Mouse (Mus musculus) heart, embryonic 16.5 days (tissue): ENCODE results near the gene Pcyox1. TPM values are rescaled to one million over a fixed set of nuclear protein-coding genes. Genes with fewer than 3 reads are reported as not detected.

ENCODE experiments used
- ATAC-seq: fragments of 200-750 bp; cut with Nextera tagmentation; replicated peaks from 2 replicates; pipeline ENCODE4 v1.8.0; 2017; ENCODE audit warnings: moderate number of reproducible peaks; ENCODE audit not compliant: insufficient read depth, low FRiP score; ENCODE audit errors: extremely low read depth
- H3K27ac ChIP-seq: fragments of 300-500 bp; sonication (generic); 2 replicates; pipeline ENCODE4 v1.5.1; 2014; ENCODE audit warnings: mild to moderate bottlenecking, low read length, control low read depth, moderate library complexity
- H3K27me3 ChIP-seq: fragments of 300-500 bp; sonication (generic); 2 replicates; pipeline ENCODE4 v1.6.1; 2014; ENCODE audit warnings: low read length, mixed read lengths; ENCODE audit not compliant: control insufficient read depth, insufficient read depth
- H3K36me3 ChIP-seq: fragments of 300-500 bp; sonication (generic); 2 replicates; pipeline ENCODE4 v1.6.1; 2014; ENCODE audit not compliant: control insufficient read depth, insufficient read depth
- H3K4me1 ChIP-seq: fragments of 300-500 bp; sonication (generic); 2 replicates; pipeline ENCODE4 v1.6.1; 2014; ENCODE audit warnings: low read length, mixed read lengths; ENCODE audit not compliant: control insufficient read depth, insufficient read depth
- H3K4me2 ChIP-seq: fragments of 300-500 bp; sonication (generic); 2 replicates; pipeline ENCODE4 v1.6.1; 2014; ENCODE audit warnings: low read depth, mild to moderate bottlenecking, control low read depth, low read length
- H3K4me3 ChIP-seq: fragments of 300-500 bp; sonication (generic); 2 replicates; pipeline ENCODE4 v1.5.1; 2014; ENCODE audit warnings: mild to moderate bottlenecking, control low read depth, low read length
- H3K9ac ChIP-seq: fragments of 300-500 bp; sonication (generic); 2 replicates; pipeline ENCODE4 v1.6.1; 2014; ENCODE audit warnings: low read length, control low read depth
- H3K9me3 ChIP-seq: fragments of 300-500 bp; sonication (generic); replicated peaks from 2 replicates; pipeline ENCODE4 v1.6.1; 2016; ENCODE audit warnings: low read length; ENCODE audit not compliant: control insufficient read depth
- WGBS: fragments of 180-500 bp; shearing (Covaris S2); extraction: QIAGEN DNeasy Blood & Tissue Kit; methylation state at CpG from one replicate; pipeline ENCODE4 v1.1.7; 2014; 5-methylcytosine and 5-hydroxymethylcytosine counted together
- polyA plus RNA-seq: library from polyadenylated mRNA; unstranded; fragments of >200 nt; fragmentation: Nextera tagmentation; extraction: Ambion mirVana; gene quantifications from 2 replicates; pipeline ENCODE4 v1.2.1, GENCODE M21; 2015

The Pcyox1 gene
- polyA plus RNA-seq = 55.5 and 56.6 TPM in 2 replicates

- Histone ChIP-seq H3K27me3 (no peaks in the 10 kb centered on the region), H3K4me1 (peaks cover 27% of the 10 kb centered on the region), H3K4me2 (peak within 1 kb of the TSS; percentile 88), H3K9ac (peak within 1 kb of the TSS; percentile 81), H3K36me3 (peaks cover 8% of the 10 kb centered on the region), H3K9me3 (no peaks in the 10 kb centered on the region), H3K27ac (peak within 1 kb of the TSS; percentile 84), H3K4me3 (peak within 1 kb of the TSS; percentile 81)
- under 1% methylated on average over 51 of the region's 51 CpGs for WGBS
- peak; percentile 97 for ATAC-seq
Measured at GRCm38 (mm10) chr6:86396581-86397256, at the start of gene Pcyox1. TSS of gene Pcyox1 (minus strand) at chr6:86397154.

DNA sequence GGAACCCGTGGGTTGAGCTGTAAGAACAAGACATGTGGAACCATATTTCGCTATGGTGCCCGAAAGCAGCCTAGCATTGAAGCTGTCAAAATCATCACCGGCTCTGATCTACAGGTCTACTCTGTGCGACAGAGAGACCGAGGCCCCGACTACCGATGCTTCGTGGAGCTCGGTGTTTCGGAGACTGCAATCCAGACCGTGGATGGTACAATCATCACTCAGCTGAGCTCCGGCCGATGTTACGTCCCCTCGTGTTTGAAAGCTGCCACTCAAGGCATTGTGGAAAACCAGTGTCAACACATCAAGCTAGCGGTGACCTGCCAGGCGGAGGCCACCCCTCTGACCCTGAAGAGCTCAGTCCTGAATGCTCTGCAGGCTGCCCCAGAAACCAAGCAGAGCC is 48.6 kb upstream of the Pcyox1 start:
- no peak overlapping the region for H3K4me3 ChIP-seq
- no peaks in the 10 kb centered on the region for H3K27me3 ChIP-seq
- no peak overlapping the region for H3K27ac ChIP-seq
- 89% methylated on average over 18 of the region's 18 CpGs for WGBS
- no peak for ATAC-seq
- H3K9me3 ChIP-seq = no peaks in the 10 kb centered on the region
- H3K9ac ChIP-seq = no peak overlapping the region
- no peaks in the 10 kb centered on the region for H3K4me1 ChIP-seq
- H3K36me3 ChIP-seq = peaks cover 34% of the 10 kb centered on the region
- no peak overlapping the region for H3K4me2 ChIP-seq

GRCm38 (mm10) chr6:86441571-86441970 is 44.6 kb upstream of the Pcyox1 start:
- H3K4me2 ChIP-seq = no peak overlapping the region
- WGBS = 92% methylated on average over 10 of the region's 10 CpGs
- ATAC-seq = no peak
- H3K27me3 ChIP-seq = no peaks in the 10 kb centered on the region
- H3K4me3 ChIP-seq = no peak overlapping the region
- peaks cover 26% of the 10 kb centered on the region for H3K36me3 ChIP-seq
- H3K9ac ChIP-seq = no peak overlapping the region
- H3K4me1 ChIP-seq = peaks cover 6% of the 10 kb centered on the region
- no peak overlapping the region for H3K27ac ChIP-seq
- no peaks in the 10 kb centered on the region for H3K9me3 ChIP-seq

DNA sequence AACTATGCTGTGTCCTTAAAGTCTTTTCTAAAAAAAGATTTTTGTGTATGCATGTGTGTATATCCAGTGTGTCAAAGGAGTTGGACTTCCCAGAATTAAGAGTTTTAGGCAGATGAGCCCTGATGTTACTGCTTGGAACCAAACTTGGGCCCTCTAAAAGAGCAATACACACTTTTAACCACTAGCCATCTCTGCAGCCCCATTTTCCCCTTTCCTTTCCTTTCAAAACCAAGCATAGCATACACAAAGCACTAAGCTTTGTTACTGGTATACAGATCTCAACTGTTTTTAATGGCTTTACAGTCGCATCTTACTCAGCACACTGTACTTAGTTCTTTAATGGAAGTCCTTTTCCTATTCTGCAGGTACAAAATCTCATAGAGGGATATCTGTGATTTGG is 42.6 kb upstream of the Pcyox1 start:
- 89% methylated on average over 1 of the region's 1 CpGs for WGBS
- H3K27ac ChIP-seq = no peak overlapping the region

DNA sequence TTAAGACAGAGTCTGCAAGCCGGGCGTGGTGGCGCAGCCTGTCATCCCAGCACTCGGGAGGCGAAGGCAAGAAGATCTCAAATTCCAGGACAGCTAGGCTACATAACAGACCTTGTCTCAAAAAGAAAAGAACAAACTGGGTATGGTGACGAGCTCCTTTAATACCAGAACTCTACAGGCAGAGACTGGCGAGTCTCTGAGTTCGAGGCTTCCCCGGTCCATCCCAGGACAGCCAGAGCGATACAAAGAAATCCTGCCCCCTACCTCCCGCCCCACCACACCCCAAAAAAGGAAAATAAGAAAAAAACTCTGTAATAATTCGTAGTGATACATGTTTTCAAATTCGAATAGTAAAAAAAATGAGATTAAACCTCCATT is 42.2 kb upstream of the Pcyox1 start:
- Histone ChIP-seq H3K4me3 (peak overlapping the region; percentile 82), H3K36me3 (peaks cover 22% of the 10 kb centered on the region), H3K27ac (peak overlapping the region; percentile 97), H3K27me3 (no peaks in the 10 kb centered on the region), H3K4me2 (peak overlapping the region; percentile 89), H3K9me3 (no peaks in the 10 kb centered on the region), H3K4me1 (peaks cover 6% of the 10 kb centered on the region), H3K9ac (peak overlapping the region; percentile 88)
- no peak for ATAC-seq
- WGBS = 3% methylated on average over 13 of the region's 13 CpGs

More for the DNA sequence above, 42.6 kb upstream of the Pcyox1 start:
- Histone ChIP-seq H3K4me3 (peak overlapping the region; percentile 82), H3K36me3 (peaks cover 22% of the 10 kb centered on the region), H3K9ac (peak overlapping the region; percentile 88), H3K4me2 (peak overlapping the region; percentile 89), H3K27me3 (no peaks in the 10 kb centered on the region), H3K4me1 (peaks cover 6% of the 10 kb centered on the region), H3K9me3 (no peaks in the 10 kb centered on the region)
- no peak for ATAC-seq

- H3K9ac ChIP-seq = peak within 1 kb of the TSS; percentile 88
- under 1% methylated on average over 59 of the region's 59 CpGs for WGBS
- H3K4me1 ChIP-seq = peaks cover 6% of the 10 kb centered on the region
- H3K27ac ChIP-seq = peak within 1 kb of the TSS; percentile 97
- peak within 1 kb of the TSS; percentile 89 for H3K4me2 ChIP-seq
- no peaks in the 10 kb centered on the region for H3K27me3 ChIP-seq
- peaks cover 19% of the 10 kb centered on the region for H3K36me3 ChIP-seq
- peak within 1 kb of the TSS; percentile 82 for H3K4me3 ChIP-seq
- no peaks in the 10 kb centered on the region for H3K9me3 ChIP-seq
- peak; percentile 95 for ATAC-seq
Measured at GRCm38 (mm10) chr6:86438272-86439118, 41.5 kb upstream of the Pcyox1 start, which contains the start of gene C87436. TSS of gene C87436 (plus strand) at chr6:86438374.

DNA sequence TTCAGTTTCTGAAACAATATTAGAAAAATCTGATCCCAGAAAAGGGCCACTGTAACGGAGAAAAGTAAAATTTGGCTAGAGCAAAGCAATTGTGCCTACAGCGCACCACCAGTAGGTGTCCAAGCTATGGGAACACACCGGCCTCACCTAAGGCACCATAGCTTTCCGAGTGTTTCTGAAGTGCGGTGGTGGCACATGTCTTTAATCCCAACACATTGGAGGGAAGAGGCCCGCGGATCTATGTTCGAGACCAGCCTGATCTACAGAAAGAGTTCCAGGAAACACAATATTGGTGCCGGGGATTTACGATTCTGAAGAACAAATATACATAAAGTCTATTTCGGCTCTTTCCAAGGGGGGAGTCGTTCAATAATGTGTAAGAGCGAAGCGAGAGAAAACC is 40.8 kb upstream of the Pcyox1 start:
- Histone ChIP-seq H3K4me2 (peak overlapping the region; percentile 71), H3K27me3 (no peaks in the 10 kb centered on the region), H3K9me3 (no peaks in the 10 kb centered on the region), H3K36me3 (peaks cover 20% of the 10 kb centered on the region), H3K27ac (peak overlapping the region; percentile 97), H3K4me1 (peaks cover 6% of the 10 kb centered on the region), H3K4me3 (peak overlapping the region; percentile 82), H3K9ac (peak overlapping the region; percentile 88)
- 2% methylated on average over 14 of the region's 14 CpGs for WGBS
- ATAC-seq = 0 out of 2 replicates have a peak, but pooled peaks have one; percentile 30

DNA sequence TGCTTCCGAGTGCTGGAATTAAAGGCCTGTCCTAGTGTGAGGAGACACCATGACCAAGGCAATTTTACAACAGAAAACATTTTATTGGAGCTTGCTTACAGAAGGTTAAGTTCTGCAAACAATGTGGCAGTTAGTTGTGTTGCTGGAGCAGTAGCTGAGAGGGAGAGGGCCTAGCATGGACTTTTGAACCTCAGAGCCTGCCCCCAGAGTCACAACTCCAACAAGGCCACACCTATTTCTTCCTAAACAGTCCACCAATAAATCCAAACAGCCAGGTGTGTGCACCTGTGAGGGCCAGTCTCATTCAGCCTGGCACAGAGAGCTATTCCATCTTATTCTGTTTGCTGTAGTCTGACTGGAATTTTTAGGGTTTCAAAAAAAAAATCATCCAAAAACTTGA is 36.7 kb upstream of the Pcyox1 start:
- Histone ChIP-seq H3K27ac (no peak overlapping the region), H3K36me3 (peaks cover 37% of the 10 kb centered on the region), H3K9ac (no peak overlapping the region), H3K27me3 (no peaks in the 10 kb centered on the region), H3K4me2 (no peak overlapping the region), H3K4me3 (no peak overlapping the region), H3K4me1 (no peaks in the 10 kb centered on the region), H3K9me3 (no peaks in the 10 kb centered on the region)
- ATAC-seq = no peak
- WGBS = 86% methylated on average over 1 of the region's 1 CpGs

GRCm38 (mm10) chr6:86431531-86431930 is 34.6 kb upstream of the Pcyox1 start:
- Histone ChIP-seq H3K4me3 (no peak overlapping the region), H3K27me3 (no peaks in the 10 kb centered on the region), H3K36me3 (peaks cover 56% of the 10 kb centered on the region), H3K9me3 (no peaks in the 10 kb centered on the region), H3K4me2 (no peak overlapping the region), H3K4me1 (no peaks in the 10 kb centered on the region), H3K9ac (no peak overlapping the region), H3K27ac (no peak overlapping the region)
- WGBS = 94% methylated on average over 3 of the region's 3 CpGs
- ATAC-seq = no peak
